Mouse (Mus musculus) C2C12 (cell line): ENCODE results near the gene Disp3.

Experiments used
- CEBPB ChIP-seq: IDR thresholded peaks from one replicate; pipeline ENCODE4 v1.6.1; 2011; ENCODE audit warnings: low read depth, mild to moderate bottlenecking, control low read depth, moderate library complexity
- CTCF ChIP-seq: IDR thresholded peaks from one replicate; pipeline ENCODE4 v1.5.1; 2011; ENCODE audit not compliant: control insufficient read depth, insufficient read depth, insufficient read length
- MAX ChIP-seq: IDR thresholded peaks from one replicate; pipeline ENCODE4 v1.6.1; 2011; ENCODE audit warnings: mild to moderate bottlenecking, control low read depth
- MYOG ChIP-seq: IDR thresholded peaks from one replicate; pipeline ENCODE4 v1.6.1; 2011; ENCODE audit not compliant: control insufficient read depth, insufficient read length; ENCODE audit errors: extremely low read depth
- USF1 ChIP-seq: IDR thresholded peaks from one replicate; pipeline ENCODE4 v1.6.1; 2011; ENCODE audit warnings: low read depth, mild to moderate bottlenecking, control low read depth, moderate library complexity

GRCm38 (mm10) chr4:148198721-148199120 is 89.0 kb downstream of the Disp3 start:
- TF ChIP-seq MYOG (no peak), MAX (no peak), CEBPB (no peak), CTCF (no peak), USF1 (no peak)
